Mouse (Mus musculus) stomach, postnatal 0 days (tissue): ENCODE data around the gene Tma7.

Experiments used
- CTCF ChIP-seq: IDR thresholded peaks from 2 replicates; pipeline ENCODE4 v1.5.1; 2016; ENCODE audit warnings: antibody characterized with exemption, low read depth, mild to moderate bottlenecking, moderate library complexity
- EP300 ChIP-seq: optimal IDR thresholded peaks from 2 replicates; pipeline ENCODE3; 2016; ENCODE audit warnings: antibody characterized with exemption

DNA sequence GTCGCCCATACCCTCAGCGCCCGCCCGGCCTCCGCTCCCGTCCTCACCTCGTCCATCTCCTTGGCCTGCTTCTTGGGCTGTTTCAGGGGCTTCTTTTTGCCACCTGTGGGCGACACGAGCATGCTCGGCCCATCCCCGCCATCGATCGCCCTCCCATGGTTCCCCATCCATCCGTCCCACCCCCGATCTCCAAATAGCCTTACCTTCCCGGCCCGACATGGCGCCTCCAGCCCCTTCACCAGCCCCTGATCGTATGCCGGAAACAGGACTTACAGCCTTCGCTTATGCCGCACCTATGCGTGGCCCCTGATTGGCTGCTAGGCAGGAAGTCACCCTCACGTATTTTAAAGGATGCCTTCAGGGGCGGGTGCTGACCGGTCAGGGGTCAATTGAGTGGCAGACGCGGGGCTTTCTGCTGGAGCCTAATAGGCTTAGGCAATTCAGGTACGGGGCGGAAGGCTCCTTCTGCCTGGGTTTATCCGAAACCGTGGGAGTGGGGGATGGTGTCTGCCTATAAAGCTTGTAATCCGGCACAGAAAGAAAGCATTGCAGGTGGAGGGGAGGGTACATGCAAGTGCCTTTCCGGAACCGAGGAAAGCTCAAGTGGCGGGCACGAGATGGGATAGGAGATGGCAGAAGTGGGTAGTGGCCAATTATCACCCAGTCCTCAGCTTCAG lies at the start of gene Tma7, which contains the start of gene Ccdc51:
- no peak for TF ChIP-seq CTCF
- no peak for TF ChIP-seq EP300
